Mouse (Mus musculus) liver, adult (tissue): ENCODE data around the gene Trim15.
A peak's percentile ranks its signal among the peaks of the same experiment; 100 is the strongest.

Source experiments
- GATA4 ChIP-seq: IDR thresholded peaks from 2 replicates; pipeline ENCODE4 v1.6.1; 2014; ENCODE audit warnings: mild to moderate bottlenecking, low read length; ENCODE audit not compliant: insufficient replicate concordance

Gene Trim15

DNA sequence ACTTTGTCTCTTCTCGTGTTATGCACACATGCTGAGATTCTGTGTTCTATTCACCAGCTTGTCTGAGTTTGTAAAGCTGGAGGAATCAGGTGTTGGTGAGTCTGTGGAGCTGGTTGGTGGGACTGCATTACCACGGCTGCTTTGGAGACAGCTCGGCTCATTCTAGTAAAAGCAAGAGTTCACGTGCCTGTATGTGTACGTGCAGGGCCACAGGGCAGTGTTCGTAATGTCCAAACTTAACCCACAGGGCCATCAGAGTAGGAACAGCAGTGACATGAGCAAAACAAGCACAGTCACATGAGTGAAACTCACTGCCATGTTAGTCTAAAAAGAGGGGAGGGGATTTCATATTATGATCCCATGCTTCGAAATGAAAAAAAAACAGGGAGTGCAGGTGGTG lies 23.3 kb downstream of the Trim15 start:
- TF ChIP-seq GATA4 = no peak

DNA sequence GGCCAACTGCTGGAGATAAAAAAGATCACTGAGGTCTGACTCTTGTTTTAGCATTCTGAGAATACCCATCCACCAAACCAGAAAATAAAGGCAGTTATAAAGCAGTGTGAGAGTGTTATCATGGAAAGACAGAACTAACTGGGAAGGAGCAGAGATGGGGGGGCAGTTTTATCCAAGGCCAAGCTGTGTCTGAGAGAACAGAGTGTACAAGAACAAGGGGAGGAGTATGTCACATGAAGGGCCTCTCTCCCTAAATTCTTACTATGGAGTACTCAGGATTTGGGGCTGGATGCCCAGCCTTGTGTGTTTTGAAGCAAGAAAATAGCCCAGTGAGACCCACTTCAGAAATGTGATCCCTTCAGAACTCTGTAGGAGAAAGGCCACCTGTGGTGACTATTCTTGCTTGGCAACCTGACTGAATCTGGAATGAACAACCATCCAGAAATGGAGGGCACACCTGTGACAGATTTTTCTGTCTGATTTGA lies 26.0 kb downstream of the Trim15 start:
- TF ChIP-seq GATA4 = no peak

DNA sequence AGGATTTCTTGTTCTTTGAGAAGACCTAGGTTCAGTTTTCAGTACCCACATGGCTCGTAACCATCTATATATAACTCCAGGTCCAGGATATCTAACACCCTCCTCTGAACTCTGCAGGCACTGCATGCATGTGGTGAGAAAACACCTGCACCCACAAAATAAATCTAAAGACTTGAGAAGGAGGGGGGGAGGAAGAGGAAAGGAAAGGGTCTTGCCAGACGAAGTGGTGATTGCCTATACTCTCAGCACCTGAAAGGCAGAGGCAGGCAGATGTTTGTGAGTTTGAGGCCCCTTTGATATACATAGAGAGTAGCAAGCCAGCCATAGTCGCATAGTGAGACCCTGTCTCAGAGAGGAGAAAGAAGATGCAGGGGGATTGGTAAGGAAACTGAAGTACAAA lies 27.1 kb downstream of the Trim15 start:
- TF ChIP-seq GATA4 = no peak

GRCm38 (mm10) chr17:36839001-36839400 lies 28.0 kb downstream of the Trim15 start:
- TF ChIP-seq GATA4 = no peak

- TF ChIP-seq GATA4 = peak; percentile 27; the same call in 1 of the 2 replicates
Observed at GRCm38 (mm10) chr17:36836874-36837647, 29.9 kb downstream of the Trim15 start, which contains the start of gene Trim26. TSS of gene Trim26 (plus strand) at chr17:36837134.

- TF ChIP-seq GATA4 = no peak
Observed at GRCm38 (mm10) chr17:36836427-36836812, 30.6 kb downstream of the Trim15 start.

GRCm38 (mm10) chr17:36835591-36836426 lies 31.2 kb downstream of the Trim15 start:
- no peak; the same call in 1 of the 2 replicates for TF ChIP-seq GATA4

GRCm38 (mm10) chr17:36832694-36833093 lies 34.3 kb downstream of the Trim15 start:
- TF ChIP-seq GATA4 = no peak

DNA sequence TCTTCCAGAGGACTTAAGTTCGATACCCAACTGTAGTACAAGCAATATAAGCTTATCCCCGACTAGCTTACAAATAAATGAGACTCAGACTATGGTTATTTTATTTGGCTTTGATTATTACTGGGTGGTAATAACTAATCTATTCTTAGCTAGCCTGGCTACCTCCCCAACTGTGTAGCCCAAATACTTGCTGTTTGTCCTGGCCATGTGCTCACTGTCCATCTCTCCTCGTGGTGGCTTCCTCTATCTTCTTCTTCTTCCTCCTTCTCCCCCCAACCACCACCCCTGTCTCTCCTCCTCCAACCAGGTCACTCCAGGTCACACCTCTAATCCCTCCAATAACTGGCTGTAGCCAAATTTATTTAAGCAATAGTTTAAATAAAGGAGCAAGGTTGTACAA lies 36.5 kb downstream of the Trim15 start:
- TF ChIP-seq GATA4 = no peak

- TF ChIP-seq GATA4 = no peak
Observed at GRCm38 (mm10) chr17:36828488-36828887, 38.5 kb downstream of the Trim15 start.

DNA sequence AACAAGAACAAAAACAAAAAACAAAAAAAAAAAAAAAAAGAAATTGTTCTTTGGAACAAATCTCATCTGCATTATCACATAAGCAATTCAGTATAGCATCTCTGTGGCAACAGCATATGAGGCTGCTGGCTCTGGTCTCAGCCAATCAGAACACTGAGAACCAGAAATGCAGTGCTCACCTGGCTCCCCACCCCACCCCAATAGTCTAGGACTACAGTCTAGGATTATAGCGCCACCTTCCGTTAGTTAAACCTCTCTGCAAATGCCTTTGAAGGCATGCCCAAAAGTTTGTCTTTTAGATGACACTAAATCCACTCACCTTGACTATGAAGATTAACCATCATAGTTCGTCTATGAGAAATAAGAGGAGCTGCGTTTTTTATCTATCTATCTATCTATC lies 41.5 kb downstream of the Trim15 start:
- TF ChIP-seq GATA4 = no peak

DNA sequence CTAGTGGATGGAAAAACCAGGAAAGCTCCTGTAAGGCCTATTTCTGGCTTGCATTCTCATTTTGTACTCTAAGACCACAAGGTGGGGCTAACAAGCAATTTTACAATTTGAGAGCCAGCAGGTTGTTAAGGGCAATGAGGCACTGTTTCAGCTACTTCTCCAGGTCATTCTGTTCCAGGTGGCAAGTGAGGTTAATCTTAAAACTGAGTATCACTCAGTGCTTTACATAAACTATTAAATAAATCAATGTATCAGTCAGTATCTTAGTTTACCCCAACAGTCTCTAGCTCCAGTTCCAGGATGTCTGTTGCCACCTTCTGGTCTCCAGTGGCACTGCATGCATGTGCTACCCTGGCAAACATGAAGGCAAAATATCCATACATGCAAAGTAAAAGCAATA lies 43.0 kb downstream of the Trim15 start:
- no peak for TF ChIP-seq GATA4

DNA sequence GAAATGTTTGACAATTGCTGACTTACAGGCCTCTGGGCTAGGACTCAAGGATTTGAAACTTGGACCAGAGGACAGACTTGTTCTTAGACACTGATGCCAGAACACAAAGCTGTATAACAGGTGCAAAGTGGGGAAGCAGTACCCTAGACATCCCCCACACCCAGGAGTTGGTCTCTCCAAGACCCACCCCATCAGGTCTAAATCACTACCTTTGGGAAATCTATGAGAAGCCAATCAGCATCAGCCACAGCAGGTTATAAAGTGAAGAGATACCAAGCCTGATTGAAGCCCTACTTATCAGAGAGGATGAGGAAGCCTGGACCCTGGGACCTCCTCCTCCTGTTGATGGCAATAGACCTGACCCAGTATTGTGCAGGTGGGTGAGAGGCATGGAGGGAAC lies 55.1 kb downstream of the Trim15 start, which contains the start of gene H2-M10.6:
Gene H2-M10.6 (plus strand): TSS at position 301 of the 400 bp plus-strand sequence.
- no peak for TF ChIP-seq GATA4
